Mouse (Mus musculus) urinary bladder, postnatal 14 days (tissue): ENCODE results near the gene Azin2.

Source experiments
- DNase-seq: peaks from one replicate; pipeline ENCODE4 v3.0.0; 2021; ENCODE audit warnings: low spot score

Gene Azin2

GRCm38 (mm10) chr4:128962029-128962925, at the start of gene Azin2:
TSS of gene Azin2 (minus strand) at chr4:128962442.
- peak; percentile 93 for DNase-seq

- peak; percentile 72 for DNase-seq
Observed at GRCm38 (mm10) chr4:129011604-129012121, 49.4 kb upstream of the Azin2 start.

GRCm38 (mm10) chr4:129009521-129009920, 47.3 kb upstream of the Azin2 start:
- DNase-seq: no peak

- DNase-seq: no peak
Observed at GRCm38 (mm10) chr4:129008672-129009071, 46.4 kb upstream of the Azin2 start.

- DNase-seq: no peak
Observed at GRCm38 (mm10) chr4:129008006-129008519, 45.8 kb upstream of the Azin2 start.

- DNase-seq: no peak
Observed at GRCm38 (mm10) chr4:129003720-129004119, 41.5 kb upstream of the Azin2 start.

- no peak for DNase-seq
Observed at GRCm38 (mm10) chr4:129000786-129001185, 38.5 kb upstream of the Azin2 start.

GRCm38 (mm10) chr4:128998401-128998800, 36.2 kb upstream of the Azin2 start:
- no peak for DNase-seq

- DNase-seq: peak; percentile 31
Observed at GRCm38 (mm10) chr4:128997258-128997657, 35.0 kb upstream of the Azin2 start.

- DNase-seq: no peak
Observed at GRCm38 (mm10) chr4:128995238-128995637, 33.0 kb upstream of the Azin2 start.

GRCm38 (mm10) chr4:128993675-128994074, 31.4 kb upstream of the Azin2 start:
- no peak for DNase-seq

GRCm38 (mm10) chr4:128993025-128993662, 30.9 kb upstream of the Azin2 start:
- DNase-seq: peak; percentile 93

GRCm38 (mm10) chr4:128992176-128992575, 29.9 kb upstream of the Azin2 start:
- DNase-seq: no peak

GRCm38 (mm10) chr4:128991500-128992008, 29.3 kb upstream of the Azin2 start, which contains the start of gene Ak2:
TSS of gene Ak2 (plus strand) at chr4:128991958.
- DNase-seq: no peak

GRCm38 (mm10) chr4:128989678-128990077, 27.4 kb upstream of the Azin2 start:
- DNase-seq: no peak

- no peak for DNase-seq
Observed at GRCm38 (mm10) chr4:128988911-128989310, 26.7 kb upstream of the Azin2 start.

GRCm38 (mm10) chr4:128984600-128984999, 22.4 kb upstream of the Azin2 start:
- DNase-seq: no peak

GRCm38 (mm10) chr4:128983656-128984055, 21.4 kb upstream of the Azin2 start:
- DNase-seq: no peak

GRCm38 (mm10) chr4:128983151-128983550, 20.9 kb upstream of the Azin2 start:
- DNase-seq: no peak

GRCm38 (mm10) chr4:128981833-128982180, 19.6 kb upstream of the Azin2 start:
- no peak for DNase-seq

GRCm38 (mm10) chr4:128980890-128981832, 18.9 kb upstream of the Azin2 start:
- no peak for DNase-seq
